Mouse (Mus musculus): ENCODE measurements at regions not wholly inside any gene's neighbourhood (a gene's known extent, or its start where the extent isn't known, plus 50 kb on each side); places are given as distances from the start of the nearest gene placed in this dataset.
A peak's percentile ranks its signal among the peaks of the same experiment; 100 is the strongest.

GRCm38 (mm10) chr17:64229225-64229976 is 102.3 kb downstream of the Pja2 start:
- DNase-seq (ENCODE audit: extremely low spot score in 1 of 2, low spot score in 1 of 2), result no peak

- no peak for DNase-seq (ENCODE audit: extremely low spot score in 1 of 2, low spot score in 1 of 2)
These were observed 117.1 kb downstream of the Pja2 start for GRCm38 (mm10) chr17:64214599-64214998.

GRCm38 (mm10) chr17:64213251-64213650 is 118.5 kb downstream of the Pja2 start:
- no peak for DNase-seq (ENCODE audit: extremely low spot score in 1 of 2, low spot score in 1 of 2)

- no peak for DNase-seq (ENCODE audit: extremely low spot score in 1 of 2, low spot score in 1 of 2)
These were observed 120.4 kb downstream of the Pja2 start for GRCm38 (mm10) chr17:64211281-64211680.

- DNase-seq (ENCODE audit: extremely low spot score in 1 of 2, low spot score in 1 of 2), result no peak
These were observed 121.3 kb downstream of the Pja2 start for GRCm38 (mm10) chr17:64210366-64210765.

- no peak for DNase-seq (ENCODE audit: extremely low spot score in 1 of 2, low spot score in 1 of 2)
These were observed 122.1 kb downstream of the Pja2 start for GRCm38 (mm10) chr17:64209640-64210039.

GRCm38 (mm10) chr17:64208152-64208855 is 123.4 kb downstream of the Pja2 start:
- no peak for DNase-seq (ENCODE audit: extremely low spot score in 1 of 2, low spot score in 1 of 2)

GRCm38 (mm10) chr17:64206196-64206718 is 125.5 kb downstream of the Pja2 start:
- no peak for DNase-seq (ENCODE audit: extremely low spot score in 1 of 2, low spot score in 1 of 2)

- DNase-seq (ENCODE audit: extremely low spot score in 1 of 2, low spot score in 1 of 2), result no peak
These were observed 128.1 kb downstream of the Pja2 start for GRCm38 (mm10) chr17:64203611-64204010.

- peak in 1 of 2 experiments; percentile 11 for DNase-seq (ENCODE audit: extremely low spot score in 1 of 2, low spot score in 1 of 2)
These were observed 129.5 kb downstream of the Pja2 start for GRCm38 (mm10) chr17:64202248-64202647.

GRCm38 (mm10) chr17:64201609-64202008 is 130.1 kb downstream of the Pja2 start:
- no peak for DNase-seq (ENCODE audit: extremely low spot score in 1 of 2, low spot score in 1 of 2)

- no peak for DNase-seq (ENCODE audit: extremely low spot score in 1 of 2, low spot score in 1 of 2)
These were observed 131.4 kb downstream of the Pja2 start for GRCm38 (mm10) chr17:64200092-64200877.

GRCm38 (mm10) chr17:64199241-64199933 is 132.3 kb downstream of the Pja2 start:
- DNase-seq (ENCODE audit: extremely low spot score in 1 of 2, low spot score in 1 of 2), result no peak

- no peak for DNase-seq (ENCODE audit: extremely low spot score in 1 of 2, low spot score in 1 of 2)
These were observed 135.3 kb downstream of the Pja2 start for GRCm38 (mm10) chr17:64196437-64196836.

- DNase-seq (ENCODE audit: extremely low spot score in 1 of 2, low spot score in 1 of 2), result no peak
These were observed 138.7 kb downstream of the Pja2 start for GRCm38 (mm10) chr17:64193055-64193454.

Data from frontal cortex, adult 2 months (tissue).